Comparison of ENCODE assay signal across 9 mouse cellular contexts in genomic region chr16:24238075-24238555, GRCm38 (mm10).
DNase-seq lines count a peak whose midpoint lies in the region; ATAC-seq and TF ChIP-seq lines count a peak whose summit lies in the region.
"Had no signal": no experiment of that assay in that cellular context is flagged by ENCODE, and none has a peak within 500 bp of the region (broad histone marks: within the 10 kb centered on the region; RNA-seq: fewer than 3 reads in every experiment).

No protein-coding gene starts in this region.

- no peak overlapping the region for H3K9ac ChIP-seq in hindbrain, embryonic 12.5 days
- H3K9ac ChIP-seq: hindbrain, embryonic 15.5 days had no signal

- H3K36me3 ChIP-seq in kidney, adult 2 months (ENCODE audit: control insufficient read depth, insufficient read depth, low read length), result no peaks in the 10 kb centered on the region
- H3K36me3 ChIP-seq in hindbrain, embryonic 12.5 days, result no peaks in the 10 kb centered on the region
- H3K36me3 ChIP-seq: hindbrain, embryonic 15.5 days had no signal

- no peak for TF ChIP-seq CTCF in kidney, adult 2 months (conservative IDR thresholded peaks at IDR 0.05; ENCODE audit: insufficient read depth, insufficient read length, low read depth, low read length)
- no peak for TF ChIP-seq CTCF in lung, adult 2 months (IDR thresholded peaks at IDR 0.05; ENCODE audit: insufficient read depth, low read length)

- ATAC-seq in hindbrain, embryonic 12.5 days (ENCODE audit: low FRiP score), result no peak

- H3K27me3 ChIP-seq in kidney, adult 2 months (replicated peaks; ENCODE audit: control insufficient read depth, insufficient read depth, low read length), result no peaks in the 10 kb centered on the region
- H3K27me3 ChIP-seq in hindbrain, embryonic 12.5 days, result no peaks in the 10 kb centered on the region
- H3K27me3 ChIP-seq: hindbrain, embryonic 15.5 days had no signal

- H3K9me3 ChIP-seq in hindbrain, embryonic 12.5 days (replicated peaks), result no peaks in the 10 kb centered on the region
- H3K9me3 ChIP-seq: hindbrain, embryonic 15.5 days had no signal

- H3K4me1 ChIP-seq in kidney, adult 2 months (ENCODE audit: control insufficient read depth, insufficient read depth, low read length), result peaks cover 18% of the 10 kb centered on the region; the same call in 1 of the 2 replicates
- H3K4me1 ChIP-seq in lung, adult 2 months (ENCODE audit: control insufficient read depth, insufficient read depth, low read length), result peaks cover 8% of the 10 kb centered on the region
- H3K4me1 ChIP-seq in hindbrain, embryonic 12.5 days, result no peaks in the 10 kb centered on the region
- H3K4me1 ChIP-seq: hindbrain, embryonic 15.5 days had no signal

- no peak overlapping the region for H3K4me3 ChIP-seq in kidney, adult 2 months (ENCODE audit: insufficient read depth, low read depth, low read length)
- no peak overlapping the region for H3K4me3 ChIP-seq in lung, adult 2 months (replicated peaks; ENCODE audit: extremely low read depth, low read depth, low read length)
- no peak overlapping the region for H3K4me3 ChIP-seq in hindbrain, embryonic 12.5 days
- H3K4me3 ChIP-seq: hindbrain, embryonic 15.5 days had no signal

- peak overlapping the region; percentile 48; the same call in 1 of the 2 replicates for H3K27ac ChIP-seq in kidney, adult 2 months (ENCODE audit: insufficient read depth, low read depth, low read length)
- H3K27ac ChIP-seq in hindbrain, embryonic 12.5 days, result no peak overlapping the region
- H3K27ac ChIP-seq: hindbrain, embryonic 15.5 days had no signal

- intact Hi-C loops in gastrocnemius, postnatal 14 days (cut with DNase I; ENCODE audit: low total_unique reads), result no loop called here

- TF ChIP-seq POLR2A in kidney, adult 2 months (IDR thresholded peaks at IDR 0.05; ENCODE audit: low read depth, low read length), result no peak
- no peak for TF ChIP-seq POLR2A in lung, adult 2 months (IDR thresholded peaks at IDR 0.05; ENCODE audit: borderline replicate concordance, extremely low read depth, low read depth, low read length)

- no peak overlapping the region for H3K4me2 ChIP-seq in hindbrain, embryonic 12.5 days (replicated peaks)
- H3K4me2 ChIP-seq: hindbrain, embryonic 15.5 days had no signal

- DNase-seq in right cerebral cortex, postnatal 10 days (ENCODE audit: low spot score in 2 of 2), result peak; percentile 31 to 37
- no peak for DNase-seq in right cerebral cortex, postnatal 14 days
- DNase-seq in gastrocnemius, postnatal 14 days, result peak; percentile 87
- DNase-seq in kidney, adult 2 months, result peak; percentile 87
- peak; percentile 39 for DNase-seq in lung, adult 2 months
- peak; percentile 55 to 68 for DNase-seq in thymus, postnatal 36 days
- no peak for DNase-seq in MN1 (ENCODE audit: low spot score)

- WGBS in kidney, adult 2 months, result 51% methylated on average over 3 of the region's 3 CpGs
- WGBS in lung, adult 2 months, result 39% methylated on average over 3 of the region's 3 CpGs
- WGBS in hindbrain, embryonic 12.5 days, result 80% methylated on average over 3 of the region's 3 CpGs

Comparison
In these comparisons a context has a peak if more than half of its experiments do, and no peak if none do; other contexts are left out.
1. DNase-seq: peak in right cerebral cortex, postnatal 10 days (2 of 2), gastrocnemius, postnatal 14 days (single experiment), kidney, adult 2 months (single experiment), lung, adult 2 months (single experiment) and thymus, postnatal 36 days (2 of 2); none in right cerebral cortex, postnatal 14 days (single experiment) and MN1 (single experiment).